Mouse (Mus musculus) cortical plate, adult 2 months (tissue): ENCODE results near the gene Prmt8.

Experiments used
- CTCF ChIP-seq: fragments of 200-500 bp; IDR thresholded peaks from 2 replicates; pipeline ENCODE4 v1.5.1; 2011; ENCODE audit warnings: mild to moderate bottlenecking, control low read depth, low read length; ENCODE audit not compliant: insufficient read depth; ENCODE audit errors: extremely low read depth
- POLR2A ChIP-seq: fragments of 200-500 bp; IDR thresholded peaks from 2 replicates; pipeline ENCODE4 v1.6.1; 2011; ENCODE audit warnings: mild to moderate bottlenecking, low read length, control low read depth; ENCODE audit not compliant: insufficient read depth; ENCODE audit errors: extremely low read depth

GRCm38 (mm10) chr6:127802211-127802610 is 32.9 kb upstream of the Prmt8 start:
- TF ChIP-seq CTCF: no peak
- TF ChIP-seq POLR2A: no peak
